Mouse (Mus musculus) C2C12 (cell line): ENCODE data around the gene Arf3.

Experiments used
- CEBPB ChIP-seq: IDR thresholded peaks from one replicate; pipeline ENCODE4 v1.6.1; 2011; ENCODE audit warnings: low read depth, mild to moderate bottlenecking, control low read depth, moderate library complexity
- CTCF ChIP-seq: IDR thresholded peaks from one replicate; pipeline ENCODE4 v1.5.1; 2011; ENCODE audit not compliant: control insufficient read depth, insufficient read depth, insufficient read length
- FOSL1 ChIP-seq: IDR thresholded peaks from one replicate; pipeline ENCODE4 v1.8.0; 2011; ENCODE audit warnings: mild to moderate bottlenecking, low read length; ENCODE audit not compliant: poor library complexity, insufficient read depth, severe bottlenecking
- MAX ChIP-seq: IDR thresholded peaks from one replicate; pipeline ENCODE4 v1.6.1; 2011; ENCODE audit warnings: mild to moderate bottlenecking, control low read depth
- MYOD1 ChIP-seq: IDR thresholded peaks from one replicate; pipeline ENCODE4 v1.6.1; 2011; ENCODE audit warnings: low read depth; ENCODE audit not compliant: control insufficient read depth, insufficient read length
- MYOG ChIP-seq: IDR thresholded peaks from one replicate; pipeline ENCODE4 v1.6.1; 2011; ENCODE audit not compliant: control insufficient read depth, insufficient read length; ENCODE audit errors: extremely low read depth
- USF1 ChIP-seq: IDR thresholded peaks from one replicate; pipeline ENCODE4 v1.6.1; 2011; ENCODE audit warnings: low read depth, mild to moderate bottlenecking, control low read depth, moderate library complexity

- TF ChIP-seq MYOG (no peak), CTCF (no peak), USF1 (no peak), MAX (no peak), FOSL1 (no peak), MYOD1 (no peak), CEBPB (no peak)
Observed at GRCm38 (mm10) chr15:98733370-98733769, 29.6 kb downstream of the Arf3 start.
